Mouse (Mus musculus) heart, postnatal 36 days (tissue): Measurements from ENCODE around the gene Tbc1d30. TPM values are rescaled to one million over a fixed set of nuclear protein-coding genes. Genes with fewer than 3 reads are reported as not detected.

Experiments used
- DNase-seq, 2 experiments: peaks; one replicate each; pipeline ENCODE4 v3.0.0; 2021 to 2022
- intact Hi-C: fragments of 180-260 bp; cut with DNase I; formaldehyde crosslinking; loops from one replicate; pipeline ENCODE4 v1.15.1; 2025
- total RNA-seq, 2 experiments: library from RNA; stranded (reverse); gene quantifications; 2 replicates each; pipeline ENCODE4 v1.2.3; 2021

Gene Tbc1d30
- total RNA-seq, 2 experiments from 2014 or later = 2.8 to 3.0 TPM

GRCm38 (mm10) chr10:121316361-121316760 is 34.7 kb downstream of the Tbc1d30 start:
- intact Hi-C loops = no loop called here
- no peak for DNase-seq

GRCm38 (mm10) chr10:121315321-121316283 is 35.5 kb downstream of the Tbc1d30 start:
- peak in 1 of 2 experiments; percentile 33 for DNase-seq
- intact Hi-C loops = no loop called here

- no peak for DNase-seq
- intact Hi-C loops = no loop called here
Observed at GRCm38 (mm10) chr10:121314186-121314585, 36.9 kb downstream of the Tbc1d30 start.

- intact Hi-C loops = no loop called here
- DNase-seq = no peak
Observed at GRCm38 (mm10) chr10:121313049-121313448, 38.0 kb downstream of the Tbc1d30 start.

GRCm38 (mm10) chr10:121310511-121311221 is 40.4 kb downstream of the Tbc1d30 start:
- intact Hi-C loops = no loop called here
- DNase-seq = peak; percentile 60 to 73

GRCm38 (mm10) chr10:121309801-121310510 is 41.1 kb downstream of the Tbc1d30 start:
- DNase-seq = no peak
- intact Hi-C loops = loop anchor here (2.0 kb wide), 1 partner anchor 21 kb away; no protein-coding TSS in a partner anchor

GRCm38 (mm10) chr10:121309123-121309655 is 41.9 kb downstream of the Tbc1d30 start:
- intact Hi-C loops = loop anchor here (2.0 kb wide), 1 partner anchor 22 kb away; no protein-coding TSS in a partner anchor
- no peak for DNase-seq

GRCm38 (mm10) chr10:121305441-121305840 is 45.6 kb downstream of the Tbc1d30 start:
- DNase-seq = no peak
- intact Hi-C loops = no loop called here

GRCm38 (mm10) chr10:121303559-121303958 is 47.5 kb downstream of the Tbc1d30 start:
- intact Hi-C loops = no loop called here
- DNase-seq = no peak

- intact Hi-C loops = no loop called here
Observed at GRCm38 (mm10) chr10:121301868-121302267, 49.2 kb downstream of the Tbc1d30 start.

GRCm38 (mm10) chr10:121300659-121301058 is 50.4 kb downstream of the Tbc1d30 start:
- intact Hi-C loops = no loop called here

More at GRCm38 (mm10) chr10:121301868-121302267, 49.2 kb downstream of the Tbc1d30 start:
- no peak for DNase-seq

GRCm38 (mm10) chr10:121297054-121297701 is 53.9 kb downstream of the Tbc1d30 start:
- DNase-seq = peak; percentile 45 to 54
- intact Hi-C loops = no loop called here

More at GRCm38 (mm10) chr10:121300659-121301058, 50.4 kb downstream of the Tbc1d30 start:
- no peak for DNase-seq

GRCm38 (mm10) chr10:121294471-121294870 is 56.6 kb downstream of the Tbc1d30 start:
- intact Hi-C loops = no loop called here

GRCm38 (mm10) chr10:121293829-121294228 is 57.2 kb downstream of the Tbc1d30 start:
- DNase-seq = no peak
- intact Hi-C loops = no loop called here

More at GRCm38 (mm10) chr10:121294471-121294870, 56.6 kb downstream of the Tbc1d30 start:
- no peak for DNase-seq

GRCm38 (mm10) chr10:121291272-121291917 is 59.7 kb downstream of the Tbc1d30 start:
- intact Hi-C loops = no loop called here
- DNase-seq = no peak

GRCm38 (mm10) chr10:121290682-121291078 is 60.4 kb downstream of the Tbc1d30 start:
- no peak for DNase-seq
- intact Hi-C loops = no loop called here

- DNase-seq = no peak
- intact Hi-C loops = loop anchor here (5.0 kb wide), 1 partner anchor 42 kb away; no protein-coding TSS in a partner anchor
Observed at GRCm38 (mm10) chr10:121289970-121290681, 61.0 kb downstream of the Tbc1d30 start.

GRCm38 (mm10) chr10:121282926-121283325 is 68.2 kb downstream of the Tbc1d30 start:
- no peak for DNase-seq
- intact Hi-C loops = no loop called here
